Mouse (Mus musculus): ENCODE results near the gene Gm5640. TPM values are rescaled to one million over a fixed set of nuclear protein-coding genes. Genes with fewer than 3 reads are reported as not detected.
"Not testable (repeated sequence)": the region's sequence is repeated elsewhere in the genome, so short reads cannot be mapped to it uniquely, and the experiment has no call there.

Gene Gm5640
- polyA plus RNA-seq (2016; fragmentation: Nextera tagmentation; extraction: Ambion mirVana), result not detected in 2 replicates

DNA sequence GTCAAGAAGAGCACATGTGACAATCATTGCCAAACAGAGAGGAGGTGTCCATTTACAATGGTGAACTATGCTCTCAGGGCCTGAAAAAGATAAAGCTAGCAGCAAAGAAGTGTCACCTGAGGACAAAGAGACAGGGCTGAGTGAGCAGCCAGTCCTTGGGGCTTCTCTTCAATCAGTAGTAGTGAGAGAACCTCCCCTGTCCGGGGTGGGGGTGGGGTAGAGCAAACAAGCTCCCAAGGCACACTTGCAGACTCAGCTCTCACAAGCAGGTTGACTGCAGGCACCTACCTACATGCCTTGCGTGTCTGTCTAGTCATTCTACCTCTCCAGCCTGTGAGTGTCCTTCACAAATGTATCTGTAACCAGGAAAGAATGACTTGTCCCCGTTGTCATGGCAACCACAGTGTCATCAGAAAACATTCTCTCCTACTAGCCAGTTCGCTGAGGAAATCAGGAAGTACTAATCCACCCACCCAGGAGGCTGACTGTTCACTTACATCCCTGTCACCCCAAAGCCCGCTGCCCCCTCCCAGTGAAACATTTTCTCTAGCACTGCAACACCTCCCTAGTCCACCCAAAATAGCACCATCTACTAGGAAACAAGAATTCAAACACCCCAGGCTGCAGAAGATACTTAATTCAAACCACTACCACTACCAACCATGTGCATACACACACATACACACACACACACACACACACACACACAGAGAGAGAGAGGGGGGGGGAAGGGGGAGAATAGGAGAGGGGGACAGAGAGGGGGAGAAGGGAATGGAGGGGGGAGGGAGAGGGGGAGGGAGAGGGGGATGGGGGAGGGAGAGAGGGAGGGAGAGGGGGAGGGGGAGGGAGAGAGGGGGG is at the start of gene Gm5640:
TSS of gene Gm5640 (minus strand) at position 170 of the 858 bp plus-strand sequence.
- H3K27me3 ChIP-seq; H3K4me1 ChIP-seq (replicated peaks); H3K9me3 ChIP-seq; H3K27ac ChIP-seq; H3K4me3 ChIP-seq (replicated peaks); H3K4me2 ChIP-seq; H3K9ac ChIP-seq (replicated peaks); ATAC-seq (ENCODE audit: insufficient number of reproducible peaks, insufficient read depth, low FRiP score, low TSS enrichment, low read depth); H3K36me3 ChIP-seq: not testable (repeated sequence)
- 80% methylated on average over 2 of the region's 5 CpGs for WGBS

DNA sequence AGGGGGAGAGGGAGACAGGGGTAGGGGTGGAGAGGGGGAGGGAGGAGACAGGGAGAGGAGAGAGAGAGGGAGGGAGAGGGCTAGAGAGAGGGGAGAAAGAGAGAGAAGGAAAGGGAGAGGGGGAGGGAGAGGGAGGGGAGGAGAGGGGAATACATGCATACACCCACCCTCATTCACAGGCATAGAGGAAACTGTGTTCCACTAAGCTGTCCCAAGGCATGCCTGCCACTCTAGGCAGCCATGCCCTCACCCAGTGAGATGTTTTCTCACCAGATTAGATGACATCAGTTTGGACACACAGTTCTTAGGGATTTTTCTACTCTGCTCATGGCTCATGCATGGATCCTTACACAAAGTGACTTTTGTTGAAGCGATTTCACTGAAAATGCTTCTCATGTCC is 958 bp upstream of the Gm5640 start:
- not testable (repeated sequence) for H3K4me3 ChIP-seq (replicated peaks); H3K9ac ChIP-seq (replicated peaks); H3K27ac ChIP-seq; H3K4me1 ChIP-seq (replicated peaks); H3K4me2 ChIP-seq; ATAC-seq (ENCODE audit: insufficient number of reproducible peaks, insufficient read depth, low FRiP score, low TSS enrichment, low read depth); H3K36me3 ChIP-seq; H3K9me3 ChIP-seq; H3K27me3 ChIP-seq
- WGBS, result no CpG with 5 or more reads among the region's 1 CpGs

DNA sequence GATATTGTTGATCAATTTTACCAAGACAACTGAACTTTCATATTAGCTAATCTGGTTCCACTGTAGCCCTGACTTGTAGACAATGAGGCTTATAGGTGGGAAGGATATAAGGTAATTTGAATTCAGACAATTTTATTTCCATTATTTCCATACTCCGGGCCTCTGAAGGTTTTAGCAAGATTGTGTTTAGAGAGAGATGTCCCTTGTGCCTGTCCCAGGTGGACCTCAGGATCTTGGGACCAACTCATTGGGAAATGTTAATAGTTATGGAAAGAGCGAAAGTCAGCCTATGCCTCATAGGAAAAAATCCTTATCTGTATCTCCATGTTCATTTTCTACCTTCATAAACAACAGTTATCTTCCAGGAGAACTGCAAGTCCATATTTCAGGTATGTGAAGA is 53.1 kb downstream of the Gm5640 start, which contains the start of gene Olfr1325:
TSS of gene Olfr1325 (plus strand) at position 301 of the 400 bp plus-strand sequence.
- no peak within 1 kb of the TSS for H3K9ac ChIP-seq (replicated peaks)
- no peaks in the 10 kb centered on the region for H3K4me1 ChIP-seq (replicated peaks)
- no peak for ATAC-seq (ENCODE audit: insufficient number of reproducible peaks, insufficient read depth, low FRiP score, low TSS enrichment, low read depth)
- H3K4me3 ChIP-seq (replicated peaks), result no peak within 1 kb of the TSS
- H3K9me3 ChIP-seq, result no peaks in the 10 kb centered on the region
- WGBS, result 83% methylated on average over 2 of the region's 2 CpGs
- no peaks in the 10 kb centered on the region for H3K27me3 ChIP-seq
- H3K27ac ChIP-seq, result no peak within 1 kb of the TSS
- no peak within 1 kb of the TSS for H3K4me2 ChIP-seq
- H3K36me3 ChIP-seq, result no peaks in the 10 kb centered on the region

Other genes with a start within 250 kb of the Gm5640 start
- gene G6pdx, start 216.4 kb downstream of the Gm5640 start, polyA plus RNA-seq (2016; fragmentation: Nextera tagmentation; extraction: Ambion mirVana), result 44.1 and 46.0 TPM in 2 replicates
- gene Gm6880, start 164.2 kb downstream of the Gm5640 start, polyA plus RNA-seq (2016; fragmentation: Nextera tagmentation; extraction: Ambion mirVana), result 0.69 and 1.4 TPM in 2 replicates
- not detected in 2 replicates for gene Olfr1326-ps1, start 70.7 kb downstream of the Gm5640 start, polyA plus RNA-seq (2016; fragmentation: Nextera tagmentation; extraction: Ambion mirVana)
- not detected in 2 replicates for gene Olfr1325, start 53.0 kb downstream of the Gm5640 start, polyA plus RNA-seq (2016; fragmentation: Nextera tagmentation; extraction: Ambion mirVana)
- 0.28 TPM in 1 of 2 replicates, not detected in the other for gene Gm6890, start 95.3 kb upstream of the Gm5640 start, polyA plus RNA-seq (2016; fragmentation: Nextera tagmentation; extraction: Ambion mirVana)
- not detected in 2 replicates for gene Gm5936, start 191.6 kb upstream of the Gm5640 start, polyA plus RNA-seq (2016; fragmentation: Nextera tagmentation; extraction: Ambion mirVana)

Measured in limb, embryonic 12.5 days (tissue).